Mouse (Mus musculus) spleen, postnatal 10 days (tissue): ENCODE results near the gene Acot8.
A peak's percentile ranks its signal among the peaks of the same experiment; 100 is the strongest.
"Not testable (repeated sequence)": the region's sequence is repeated elsewhere in the genome, so short reads cannot be mapped to it uniquely, and the experiment has no call there.

Experiments
- DNase-seq, 2 experiments: peaks; one replicate each; pipeline ENCODE4 v3.0.0; 2021 to 2022; ENCODE audit warnings: low spot score in 2 of 2

Acot8 gene

GRCm38 (mm10) chr2:164813557-164813956 lies 8.9 kb upstream of the Acot8 start:
- DNase-seq, result no peak

- DNase-seq, result no peak
These were observed 1.9 kb upstream of the Acot8 start for GRCm38 (mm10) chr2:164806614-164807013.

GRCm38 (mm10) chr2:164805332-164805718 lies 643 bp upstream of the Acot8 start:
- no peak for DNase-seq

DNA sequence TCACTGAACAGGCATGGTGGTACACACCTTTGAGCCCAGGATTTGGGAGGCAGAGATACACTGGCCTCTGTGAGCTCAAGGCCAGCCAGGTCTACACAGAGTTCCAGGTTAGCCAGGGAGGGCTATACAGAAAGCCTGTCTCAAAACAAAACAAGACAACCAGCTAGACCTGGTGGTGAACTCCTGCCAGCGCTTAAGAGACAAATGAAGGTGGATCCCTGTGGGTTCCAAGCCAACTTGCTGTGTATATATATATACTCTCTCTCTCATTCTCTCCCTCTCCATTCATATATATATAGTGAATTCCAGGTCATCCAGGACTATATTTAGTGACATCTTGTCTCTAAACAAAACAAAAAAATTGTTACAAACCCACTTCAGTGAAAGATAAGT lies 765 bp downstream of the Acot8 start:
- no peak for DNase-seq

DNA sequence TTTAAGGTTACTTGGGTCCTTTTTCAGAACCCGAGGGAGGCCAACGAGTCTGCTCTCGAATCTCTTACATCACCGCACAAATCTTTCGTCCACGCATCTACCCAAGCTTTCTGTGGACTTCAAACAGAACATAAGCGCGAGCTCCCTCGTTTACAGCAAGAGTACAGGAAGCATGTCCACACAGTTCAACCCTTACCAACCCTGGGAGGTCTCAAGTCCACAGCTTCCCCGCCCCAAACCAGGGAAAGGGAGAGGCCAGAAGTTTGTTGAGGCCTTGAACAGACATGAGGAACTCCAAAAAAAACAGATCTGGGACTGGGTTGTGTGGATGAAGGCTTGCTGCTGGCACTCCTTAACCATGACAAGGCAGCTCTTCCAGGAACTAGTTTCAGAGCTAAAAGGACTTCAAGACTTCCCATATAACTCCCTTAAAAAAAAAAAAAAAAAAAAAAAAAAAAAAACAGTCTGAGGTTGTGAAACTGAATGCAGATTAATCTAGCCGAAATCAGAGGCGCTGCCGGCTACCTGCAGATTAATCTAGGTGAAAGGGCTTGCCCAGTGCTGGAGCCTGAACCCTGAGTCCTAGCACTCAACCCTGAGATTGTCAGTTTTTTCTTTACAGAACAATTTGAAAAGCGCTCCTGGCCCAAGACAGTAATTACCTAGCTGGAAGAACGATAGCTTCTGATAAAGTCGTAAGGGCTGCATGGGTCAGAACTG lies 1.3 kb downstream of the Acot8 start:
- no peak for DNase-seq

DNA sequence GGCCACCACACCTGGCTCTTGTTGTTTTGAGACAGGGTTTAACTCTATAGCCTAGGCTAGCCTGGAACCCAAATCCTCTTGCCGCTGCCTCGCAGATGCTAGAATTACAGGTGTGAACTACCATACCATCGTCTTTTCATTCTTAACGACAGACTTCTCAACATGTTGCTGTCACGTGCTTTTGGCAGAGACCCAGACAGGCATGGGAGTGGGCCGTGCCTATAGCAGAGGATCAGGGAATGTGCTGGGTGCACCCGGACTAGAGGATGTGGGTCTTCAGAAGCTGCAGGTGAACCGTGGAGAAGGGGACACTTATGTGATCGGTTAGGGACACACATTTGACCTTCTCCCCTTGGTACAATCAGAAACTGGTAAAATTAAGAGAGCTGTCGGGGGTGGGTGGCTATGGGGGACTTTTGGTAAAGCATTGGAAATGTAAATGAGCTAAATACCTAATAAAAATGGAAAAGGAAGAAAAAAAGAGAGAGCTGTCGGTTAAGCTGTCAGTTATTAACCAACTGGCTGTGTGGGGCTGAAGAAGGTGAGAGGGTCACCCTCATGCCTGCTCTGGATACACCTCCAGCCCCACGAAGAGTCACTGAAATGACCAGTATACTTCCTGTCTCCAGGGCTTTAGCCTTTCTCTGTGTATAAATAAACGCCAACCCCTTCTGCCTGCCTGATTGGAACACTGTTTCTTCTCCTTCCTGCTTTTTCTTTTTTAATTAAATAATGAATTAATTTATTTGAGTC lies 4.3 kb downstream of the Acot8 start:
- no peak for DNase-seq

DNA sequence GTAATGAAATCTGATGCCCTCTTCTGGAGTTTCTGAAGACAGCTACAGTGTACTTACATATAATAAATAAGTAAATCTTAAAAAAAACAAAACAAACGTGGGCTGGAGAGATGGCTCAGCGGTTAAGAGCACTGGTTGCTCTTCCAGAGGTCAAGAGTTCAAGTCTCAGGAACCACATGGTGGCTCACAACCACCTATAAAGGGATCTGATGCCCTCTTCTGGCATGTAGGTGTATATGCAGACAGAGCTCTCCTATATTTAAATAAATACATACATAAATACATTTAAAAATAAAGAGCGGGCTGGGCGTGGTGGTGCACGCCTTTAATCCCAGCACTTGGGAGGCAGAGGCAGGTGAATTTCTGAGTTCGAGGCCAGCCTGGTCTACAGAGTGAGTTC lies 6.1 kb downstream of the Acot8 start:
- DNase-seq, result not testable (repeated sequence)

GRCm38 (mm10) chr2:164795868-164796267 lies 8.8 kb downstream of the Acot8 start:
- no peak for DNase-seq

GRCm38 (mm10) chr2:164794293-164794692 lies 10.4 kb downstream of the Acot8 start:
- peak; percentile 65 to 86 for DNase-seq

DNA sequence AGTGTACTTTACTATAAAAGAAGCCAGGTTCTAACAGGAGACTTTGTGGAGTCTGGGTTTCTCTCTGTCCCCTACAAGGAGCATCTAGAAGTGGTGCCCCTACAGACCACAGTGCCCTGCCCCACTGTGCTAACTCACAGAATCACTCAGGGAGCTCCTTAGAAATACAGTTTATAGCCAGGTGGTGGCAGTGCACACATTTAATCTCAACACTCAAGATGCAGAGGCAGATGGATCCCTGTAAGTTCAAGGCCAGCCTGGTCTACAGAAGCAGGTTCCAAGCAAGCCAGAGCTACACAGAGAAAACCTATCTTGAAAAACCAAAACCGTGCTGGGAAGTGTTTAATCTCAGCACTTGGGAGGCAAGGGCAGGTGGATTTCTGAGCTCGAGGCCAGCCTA lies 10.9 kb downstream of the Acot8 start:
- DNase-seq, result no peak

GRCm38 (mm10) chr2:164793236-164793635 lies 11.4 kb downstream of the Acot8 start:
- peak; percentile 62 to 80 for DNase-seq

- no peak for DNase-seq
These were observed 12.1 kb downstream of the Acot8 start for GRCm38 (mm10) chr2:164792400-164793190.

DNA sequence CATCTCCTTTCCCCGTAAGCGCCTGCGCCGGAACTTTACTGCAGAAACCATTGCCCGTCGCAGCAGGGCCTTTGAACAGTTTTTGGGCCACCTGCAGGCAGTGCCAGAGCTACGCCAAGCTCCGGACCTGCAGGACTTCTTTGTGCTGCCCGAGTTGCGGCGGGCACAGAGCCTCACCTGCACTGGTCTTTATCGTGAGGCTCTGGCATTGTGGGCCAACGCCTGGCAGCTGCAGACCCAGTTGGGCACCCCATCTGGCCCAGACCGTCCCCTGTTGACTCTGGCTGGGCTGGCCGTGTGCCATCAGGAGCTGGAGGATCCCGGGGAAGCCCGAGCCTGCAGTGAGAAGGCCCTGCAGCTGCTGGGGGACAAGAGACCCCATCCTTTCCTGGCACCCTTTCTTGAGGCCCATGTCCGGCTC lies 12.8 kb downstream of the Acot8 start:
- no peak for DNase-seq

DNA sequence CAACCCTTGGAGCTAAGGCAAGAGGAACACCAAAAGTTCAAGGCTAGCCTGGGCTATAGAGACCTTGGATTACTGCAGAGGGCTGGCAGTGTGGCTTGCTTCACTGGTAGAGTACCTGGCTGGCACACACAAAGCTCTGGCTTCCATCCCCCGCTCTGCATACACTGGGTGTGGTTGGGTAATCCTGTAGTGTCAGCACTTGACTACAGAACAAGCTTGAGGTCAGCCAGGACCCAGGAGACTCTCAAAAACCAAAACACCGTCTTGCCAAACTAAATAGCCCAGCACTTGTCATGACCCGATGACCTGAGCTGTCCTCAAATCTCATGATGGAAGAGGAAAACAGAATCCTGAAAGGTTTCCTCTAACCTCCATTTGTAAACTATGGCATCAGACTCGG lies 14.2 kb downstream of the Acot8 start:
- no peak for DNase-seq

GRCm38 (mm10) chr2:164788411-164788810 lies 16.3 kb downstream of the Acot8 start:
- no peak for DNase-seq

DNA sequence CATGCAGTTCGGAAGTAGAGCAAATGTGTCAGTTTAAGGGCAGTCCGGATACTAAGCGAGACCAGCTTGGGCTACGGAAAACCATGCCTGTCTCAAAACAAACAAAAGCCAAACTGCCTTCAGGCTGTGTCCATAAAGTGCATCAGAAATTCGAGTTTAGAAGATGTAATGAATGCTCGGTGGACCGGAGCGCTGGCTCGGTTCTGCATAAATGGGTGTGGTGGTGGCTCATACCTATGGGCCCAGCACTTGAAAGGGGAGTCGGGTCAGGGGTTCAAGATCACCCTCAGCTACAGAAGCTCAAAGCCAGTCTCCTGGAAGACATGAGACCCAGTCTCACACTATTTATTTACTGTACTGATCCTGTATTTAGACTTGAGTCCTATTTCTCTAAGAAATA lies 16.9 kb downstream of the Acot8 start:
- no peak for DNase-seq

GRCm38 (mm10) chr2:164787032-164787431 lies 17.6 kb downstream of the Acot8 start:
- DNase-seq, result no peak

DNA sequence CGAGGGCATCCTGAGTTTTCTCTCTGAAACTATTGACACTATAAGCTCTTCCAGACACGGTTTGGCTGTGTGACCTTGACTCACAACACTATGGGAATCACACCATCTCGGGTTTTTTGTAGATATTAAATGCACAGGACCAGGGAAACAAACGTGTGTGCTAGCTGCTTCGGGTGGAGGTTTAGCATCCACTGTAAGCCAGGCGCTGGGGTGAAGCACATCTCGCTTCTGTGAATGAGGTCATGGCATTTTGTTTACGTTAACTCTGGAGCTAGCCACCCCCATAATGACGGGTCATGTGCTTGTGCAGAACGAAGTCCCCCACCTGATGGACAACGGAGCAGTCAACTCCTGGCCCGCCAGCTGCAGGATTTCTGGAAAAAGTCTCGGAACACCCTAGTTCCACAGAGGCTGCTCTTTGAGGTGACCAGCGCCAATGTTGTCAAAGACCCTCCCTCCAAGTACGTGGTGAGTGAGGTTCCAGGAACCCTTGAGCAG lies 18.2 kb downstream of the Acot8 start:
- no peak for DNase-seq

- peak; percentile 72 to 74 for DNase-seq
These were observed 18.9 kb downstream of the Acot8 start, which contains the start of gene Snx21 for GRCm38 (mm10) chr2:164785481-164786387. Snx21 (plus strand) TSS chr2:164785823.

DNA sequence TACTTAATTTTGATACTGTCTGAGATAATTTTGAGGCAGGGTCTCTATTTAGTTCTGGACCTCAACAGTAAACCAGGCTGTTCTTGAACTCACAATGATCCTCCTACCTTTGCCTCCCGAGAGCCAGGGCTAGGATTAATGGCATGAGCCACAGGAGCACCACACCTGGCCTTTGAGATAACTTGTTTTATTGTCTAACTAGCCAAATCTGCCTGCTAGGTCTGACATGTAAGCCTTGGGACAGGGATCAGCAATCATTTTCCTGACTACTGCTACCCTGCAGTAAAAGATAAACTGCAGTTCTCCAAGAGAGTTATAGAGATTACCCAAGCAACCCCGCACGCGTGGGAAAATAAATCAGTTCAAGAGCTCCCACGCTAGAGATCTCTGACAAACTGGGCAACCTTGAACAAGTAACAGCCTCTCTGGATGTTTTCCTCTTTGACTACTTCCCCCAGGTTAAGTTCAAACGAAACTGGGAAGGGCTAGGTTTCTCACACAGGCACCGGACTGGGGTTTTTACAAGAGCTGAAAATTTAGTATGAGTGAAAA lies 19.7 kb downstream of the Acot8 start:
- DNase-seq, result no peak
